Mouse (Mus musculus) stomach, postnatal 0 days (tissue): Measurements from ENCODE around the gene Gm45717.

ENCODE experiments used
- CTCF ChIP-seq: IDR thresholded peaks from 2 replicates; pipeline ENCODE4 v1.5.1; 2016; ENCODE audit warnings: antibody characterized with exemption, low read depth, mild to moderate bottlenecking, moderate library complexity
- EP300 ChIP-seq: optimal IDR thresholded peaks from 2 replicates; pipeline ENCODE3; 2016; ENCODE audit warnings: antibody characterized with exemption

- TF ChIP-seq CTCF (no peak), EP300 (no peak)
Measured at GRCm38 (mm10) chr7:140914031-140914690, 41.6 kb downstream of the Gm45717 start.
